Mouse (Mus musculus): Measurements from ENCODE around the gene Prmt9.

Prmt9 gene

GRCm38 (mm10) chr8:77549121-77549706 lies at the start of gene Prmt9:
TSS of gene Prmt9 (plus strand) at chr8:77549397.
- DNase-seq, result peak; percentile 93 to 94

GRCm38 (mm10) chr8:77500264-77500663 lies 48.9 kb upstream of the Prmt9 start:
- DNase-seq, result no peak

- no peak for DNase-seq
Measured at GRCm38 (mm10) chr8:77501131-77501530, 48.1 kb upstream of the Prmt9 start.

- DNase-seq, result no peak
Measured at GRCm38 (mm10) chr8:77502547-77502946, 46.6 kb upstream of the Prmt9 start.

- no peak for DNase-seq
Measured at GRCm38 (mm10) chr8:77506539-77506938, 42.7 kb upstream of the Prmt9 start.

- no peak for DNase-seq
Measured at GRCm38 (mm10) chr8:77507510-77508035, 41.6 kb upstream of the Prmt9 start.

- no peak for DNase-seq
Measured at GRCm38 (mm10) chr8:77509044-77509443, 40.2 kb upstream of the Prmt9 start.

- DNase-seq, result no peak
Measured at GRCm38 (mm10) chr8:77510426-77510825, 38.8 kb upstream of the Prmt9 start.

- DNase-seq, result no peak
Measured at GRCm38 (mm10) chr8:77511750-77512493, 37.3 kb upstream of the Prmt9 start.

GRCm38 (mm10) chr8:77515201-77515600 lies 34.0 kb upstream of the Prmt9 start:
- DNase-seq, result no peak

- no peak for DNase-seq
Measured at GRCm38 (mm10) chr8:77515786-77516185, 33.4 kb upstream of the Prmt9 start.

- peak; percentile 8 to 22 for DNase-seq
Measured at GRCm38 (mm10) chr8:77516845-77517244, 32.4 kb upstream of the Prmt9 start.

- peak; percentile 53 to 55 for DNase-seq
Measured at GRCm38 (mm10) chr8:77517301-77518200, 31.6 kb upstream of the Prmt9 start, which contains the start of gene Arhgap10. TSS of gene Arhgap10 (minus strand) at chr8:77517953.

- DNase-seq, result peak in 1 of 2 experiments; percentile 44
Measured at GRCm38 (mm10) chr8:77518201-77519115, 30.7 kb upstream of the Prmt9 start.

GRCm38 (mm10) chr8:77520601-77521000 lies 28.6 kb upstream of the Prmt9 start:
- DNase-seq, result no peak

- no peak for DNase-seq
Measured at GRCm38 (mm10) chr8:77521028-77521785, 28.0 kb upstream of the Prmt9 start.

- DNase-seq, result no peak
Measured at GRCm38 (mm10) chr8:77522984-77523383, 26.2 kb upstream of the Prmt9 start.

- DNase-seq, result no peak
Measured at GRCm38 (mm10) chr8:77524018-77524615, 25.1 kb upstream of the Prmt9 start.

- no peak for DNase-seq
Measured at GRCm38 (mm10) chr8:77524906-77525305, 24.3 kb upstream of the Prmt9 start.

GRCm38 (mm10) chr8:77526130-77526529 lies 23.1 kb upstream of the Prmt9 start:
- no peak for DNase-seq
